8 mouse cellular contexts compared by ENCODE assay signal in genomic region chr1:133164591-133165011, GRCm38 (mm10). TPM values are rescaled to one million over a fixed set of nuclear protein-coding genes. Genes with fewer than 3 reads are reported as not detected.
DNase-seq lines count a peak whose midpoint lies in the region; ATAC-seq lines count a peak whose summit lies in the region.

No protein-coding gene starts in this region.

- under 1% methylated on average over 10 of the region's 10 CpGs for WGBS in forebrain, embryonic 10.5 days
- 2% methylated on average over 10 of the region's 10 CpGs for WGBS in kidney, embryonic 16.5 days
- 3% methylated on average over 10 of the region's 10 CpGs for WGBS in neural tube, embryonic 12.5 days

- ATAC-seq in kidney, embryonic 16.5 days (ENCODE audit: low FRiP score, low TSS enrichment): peak; percentile 24; the same call in 1 of the 2 replicates
- ATAC-seq in neural tube, embryonic 12.5 days (ENCODE audit: low FRiP score, low read depth): no peak

- H3K27ac ChIP-seq in forebrain, embryonic 10.5 days: peak overlapping the region; percentile 81; the same call in 1 of the 2 replicates
- H3K27ac ChIP-seq in kidney, embryonic 16.5 days (ENCODE audit: low read length): no peak overlapping the region
- no peak overlapping the region for H3K27ac ChIP-seq in neural tube, embryonic 12.5 days

- H3K4me2 ChIP-seq in kidney, embryonic 16.5 days (replicated peaks; ENCODE audit: low read depth, low read length): peak overlapping the region; percentile 95
- peak overlapping the region; percentile 98 for H3K4me2 ChIP-seq in neural tube, embryonic 12.5 days (replicated peaks)

- H3K4me3 ChIP-seq in forebrain, embryonic 10.5 days: peak overlapping the region; percentile 72
- H3K4me3 ChIP-seq in kidney, embryonic 16.5 days (ENCODE audit: low read length): peak overlapping the region; percentile 60
- H3K4me3 ChIP-seq in neural tube, embryonic 12.5 days: peak overlapping the region; percentile 50

- no peaks in the 10 kb centered on the region for H3K36me3 ChIP-seq in forebrain, embryonic 10.5 days (replicated peaks)
- H3K36me3 ChIP-seq in kidney, embryonic 16.5 days (ENCODE audit: insufficient read depth, low read length): no peaks in the 10 kb centered on the region
- H3K36me3 ChIP-seq in neural tube, embryonic 12.5 days: no peaks in the 10 kb centered on the region

- H3K27me3 ChIP-seq in forebrain, embryonic 10.5 days (ENCODE audit: poor library complexity, severe bottlenecking): peaks cover 97% of the 10 kb centered on the region
- peaks cover 56% of the 10 kb centered on the region for H3K27me3 ChIP-seq in kidney, embryonic 16.5 days (ENCODE audit: insufficient read depth, low read length)
- H3K27me3 ChIP-seq in neural tube, embryonic 12.5 days (replicated peaks): peaks cover 70% of the 10 kb centered on the region

- DNase-seq in adrenal gland, adult 2 months: peak; percentile 41
- DNase-seq in adrenal gland, postnatal 4 days (ENCODE audit: low spot score in 2 of 2): no peak
- DNase-seq in B cell, adult 2 months: peak; percentile 23 to 32
- DNase-seq in forebrain, embryonic 10.5 days (ENCODE audit: extremely low spot score, low spot score): peak; percentile 46
- no peak for DNase-seq in MN1 (ENCODE audit: low spot score)
- no peak for DNase-seq in cerebellum, adult 11-12 months

- H3K4me1 ChIP-seq in forebrain, embryonic 10.5 days: peaks cover 34% of the 10 kb centered on the region
- peaks cover 12% of the 10 kb centered on the region for H3K4me1 ChIP-seq in kidney, embryonic 16.5 days (ENCODE audit: insufficient read depth, low read length)
- peaks cover 19% of the 10 kb centered on the region for H3K4me1 ChIP-seq in neural tube, embryonic 12.5 days

- H3K9me3 ChIP-seq in forebrain, embryonic 10.5 days: no peaks in the 10 kb centered on the region
- H3K9me3 ChIP-seq in kidney, embryonic 16.5 days (ENCODE audit: low read length): no peaks in the 10 kb centered on the region
- no peaks in the 10 kb centered on the region for H3K9me3 ChIP-seq in neural tube, embryonic 12.5 days

- no peak overlapping the region for H3K9ac ChIP-seq in kidney, embryonic 16.5 days (replicated peaks; ENCODE audit: low read length)
- peak overlapping the region; percentile 69 for H3K9ac ChIP-seq in neural tube, embryonic 12.5 days

RNA-seq across cellular contexts. Expression of gene Plekha6, which starts 0.6 kb away (rescaled TPM):
- 10 to 100 TPM; 10.3 to 22.6 TPM for total RNA-seq in adrenal gland, adult 2 months (2021)
- 16.9 and 22.5 TPM in 2 replicates for polyA plus RNA-seq in adrenal gland, adult 2 months (2012; rRNA removed)
- total RNA-seq in adrenal gland, postnatal 4 days (2021): 10 to 100 TPM; 22.2 to 32.7 TPM
- polyA plus RNA-seq in forebrain, embryonic 10.5 days (2016; fragmentation: Nextera tagmentation; extraction: Ambion mirVana): 9.0 and 9.9 TPM in 2 replicates
- 8.5 and 9.7 TPM in 2 replicates for polyA plus RNA-seq in kidney, embryonic 16.5 days (2015; fragmentation: Nextera tagmentation; extraction: Ambion mirVana)
- polyA plus RNA-seq in neural tube, embryonic 12.5 days (2016; fragmentation: Nextera tagmentation; extraction: Ambion mirVana): 28.4 and 29.4 TPM in 2 replicates

RNA-seq across cellular contexts. Expression of gene Ppp1r15b, which starts 33.7 kb away (rescaled TPM):
- 10 to 100 TPM; 89.6 to 90.2 TPM for total RNA-seq in adrenal gland, adult 2 months (2021)
- 34.1 and 40.4 TPM in 2 replicates for polyA plus RNA-seq in adrenal gland, adult 2 months (2012; rRNA removed)
- total RNA-seq in adrenal gland, postnatal 4 days (2021): 10 to 100 TPM; 71.6 to 75.0 TPM
- polyA plus RNA-seq in forebrain, embryonic 10.5 days (2016; fragmentation: Nextera tagmentation; extraction: Ambion mirVana): 59.1 and 59.3 TPM in 2 replicates
- polyA plus RNA-seq in kidney, embryonic 16.5 days (2015; fragmentation: Nextera tagmentation; extraction: Ambion mirVana): 45.7 and 47.7 TPM in 2 replicates
- 43.3 and 45.8 TPM in 2 replicates for polyA plus RNA-seq in neural tube, embryonic 12.5 days (2016; fragmentation: Nextera tagmentation; extraction: Ambion mirVana)

Comparison
In these comparisons a context has a peak if more than half of its experiments do, and no peak if none do; other contexts are left out.
1. DNase-seq: peak in adrenal gland, adult 2 months (single experiment), B cell, adult 2 months (2 of 2) and forebrain, embryonic 10.5 days (single experiment); none in adrenal gland, postnatal 4 days (0 of 2), MN1 (single experiment) and cerebellum, adult 11-12 months (single experiment).
2. Peak in every context shown above with its lines, with median percentiles within 50 percentile points of each other: H3K4me3 ChIP-seq.